Mouse (Mus musculus): ENCODE data around the gene Slc25a13.

DNA sequence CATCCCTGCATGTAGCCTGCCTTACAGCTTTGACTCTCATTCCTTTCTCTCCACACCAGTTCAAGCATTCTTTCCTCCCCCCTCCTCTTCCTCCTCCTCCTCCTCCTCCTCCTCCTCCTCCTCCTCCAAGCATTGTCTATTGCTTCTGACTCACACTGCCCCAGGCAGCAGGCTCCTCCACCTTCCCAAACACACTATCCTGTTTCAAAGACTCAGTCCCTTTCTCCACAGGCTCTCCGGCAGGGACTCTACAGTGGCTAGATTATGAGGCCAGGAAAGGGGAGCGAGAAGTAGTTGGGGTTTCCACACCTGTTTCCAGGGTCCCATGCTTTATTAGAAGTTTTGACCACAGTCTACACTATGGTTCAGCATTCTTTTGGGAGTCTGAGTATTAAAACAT is 113.5 kb downstream of the Slc25a13 start:
- TF ChIP-seq TCF12 (IDR thresholded peaks at IDR 0.05; ENCODE audit: low read depth, low read length) = no peak
- no peak for TF ChIP-seq CTCF (conservative IDR thresholded peaks at IDR 0.05 in 1 of 2, IDR thresholded peaks at IDR 0.05 in 1 of 2; ENCODE audit: low read depth in 2 of 2, low read length in 2 of 2)
- no peak for TF ChIP-seq EP300 (IDR thresholded peaks at IDR 0.05; ENCODE audit: low read length)
- TF ChIP-seq POLR2A (IDR thresholded peaks at IDR 0.05; ENCODE audit: low read depth, low read length) = no peak
- no peak for TF ChIP-seq MAFK (IDR thresholded peaks at IDR 0.05; ENCODE audit: insufficient replicate concordance, low read length)
- no peak for TF ChIP-seq PAX5 (IDR thresholded peaks at IDR 0.05; ENCODE audit: low read length)
- no peak for TF ChIP-seq RCOR1 (conservative IDR thresholded peaks at IDR 0.05; ENCODE audit: low read depth, low read length)
- TF ChIP-seq UBTF (IDR thresholded peaks at IDR 0.05; ENCODE audit: low read depth, low read length) = no peak
